Mouse (Mus musculus) bone marrow macrophage, adult 2 months (primary cell): ENCODE results near the gene Rbms3.

ENCODE experiments used
- CTCF ChIP-seq: IDR thresholded peaks from 2 replicates; pipeline ENCODE4 v1.5.1; 2012; ENCODE audit warnings: low read depth, mild to moderate bottlenecking, low read length, moderate library complexity
- POLR2A ChIP-seq: IDR thresholded peaks from 2 replicates; pipeline ENCODE4 v1.6.1; 2012; ENCODE audit warnings: mild to moderate bottlenecking, low read depth, low read length, borderline replicate concordance

GRCm38 (mm10) chr9:117192565-117193540 lies 436.9 kb downstream of the Rbms3 start:
- TF ChIP-seq POLR2A (no peak), CTCF (no peak)
